Mouse (Mus musculus) urinary bladder, postnatal 36 days (tissue): ENCODE measurements at regions not wholly inside any gene's neighbourhood (a gene's known extent, or its start where the extent isn't known, plus 50 kb on each side); places are given as distances from the start of the nearest gene placed in this dataset.
A peak's percentile ranks its signal among the peaks of the same experiment; 100 is the strongest.

Source experiments
- DNase-seq, 2 experiments: peaks; one replicate each; pipeline ENCODE4 v3.0.0; 2022; ENCODE audit warnings: low spot score in 2 of 2, mixed read lengths in 1 of 2

GRCm38 (mm10) chr12:28380203-28380602, 172.0 kb downstream of the Dcdc2c start:
- DNase-seq, result no peak

DNA sequence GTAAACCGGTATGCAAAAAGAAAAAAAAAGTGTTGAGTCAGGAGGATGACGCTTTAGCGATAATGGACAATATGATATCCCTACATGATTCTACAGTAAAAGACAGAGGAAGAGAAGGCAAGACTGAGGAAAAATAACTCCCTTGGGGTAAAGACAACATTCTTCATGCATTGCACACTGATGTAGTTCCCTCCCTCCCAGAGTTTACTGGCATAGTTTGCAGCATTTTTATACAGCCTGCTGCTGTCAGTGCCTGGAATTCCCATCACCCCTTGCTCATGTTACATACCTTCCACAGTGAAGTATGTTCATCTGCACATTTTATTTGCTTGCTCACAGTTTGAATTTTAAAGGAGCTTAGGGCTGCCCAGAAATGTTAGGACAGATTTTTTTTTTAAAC, 174.2 kb downstream of the Dcdc2c start:
- no peak for DNase-seq

GRCm38 (mm10) chr12:28377373-28377772, 174.8 kb downstream of the Dcdc2c start:
- no peak for DNase-seq

DNA sequence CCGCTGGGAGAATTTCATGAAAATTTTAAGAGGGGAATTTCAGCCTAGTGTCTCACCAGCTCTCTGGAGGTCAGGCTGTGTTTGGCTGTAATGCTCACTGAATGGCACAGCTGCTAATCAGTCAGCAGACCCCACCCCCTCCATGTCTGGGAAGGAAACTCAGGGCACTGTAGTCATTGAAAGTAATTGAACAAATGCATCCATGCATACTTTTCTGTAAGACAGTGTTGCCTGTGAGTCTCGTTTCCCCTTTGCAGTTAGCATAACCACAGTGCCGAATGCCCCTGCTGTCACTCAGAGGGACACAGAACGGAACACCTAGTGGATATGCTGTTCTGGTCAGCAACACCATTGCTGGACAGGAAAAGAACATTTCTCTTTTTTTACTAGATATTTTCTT, 175.4 kb downstream of the Dcdc2c start:
- DNase-seq, result no peak

DNA sequence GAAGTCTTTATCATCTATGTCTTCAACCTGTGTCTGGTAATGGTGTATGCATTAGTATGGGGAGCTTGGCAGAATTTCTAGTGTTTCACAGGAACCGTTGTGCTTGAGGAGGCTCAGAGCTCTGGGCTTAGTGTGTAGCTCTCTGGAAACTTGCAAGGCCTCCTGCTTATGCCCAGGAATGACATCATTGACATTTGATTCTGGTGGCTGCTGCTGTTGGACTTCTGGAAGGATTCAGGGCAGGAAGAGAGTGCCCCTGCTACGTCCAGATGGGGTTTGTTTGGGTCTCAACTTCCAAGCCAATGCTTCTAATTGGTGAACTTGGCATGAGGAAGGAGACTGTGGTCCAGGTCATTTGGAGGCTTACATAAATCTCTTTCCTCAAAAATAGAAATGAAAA, 186.9 kb downstream of the Dcdc2c start:
- no peak for DNase-seq

GRCm38 (mm10) chr12:28358737-28359333, 193.4 kb downstream of the Dcdc2c start:
- DNase-seq, result no peak

- no peak for DNase-seq
Observed at GRCm38 (mm10) chr12:28357764-28358163, 194.4 kb downstream of the Dcdc2c start.

DNA sequence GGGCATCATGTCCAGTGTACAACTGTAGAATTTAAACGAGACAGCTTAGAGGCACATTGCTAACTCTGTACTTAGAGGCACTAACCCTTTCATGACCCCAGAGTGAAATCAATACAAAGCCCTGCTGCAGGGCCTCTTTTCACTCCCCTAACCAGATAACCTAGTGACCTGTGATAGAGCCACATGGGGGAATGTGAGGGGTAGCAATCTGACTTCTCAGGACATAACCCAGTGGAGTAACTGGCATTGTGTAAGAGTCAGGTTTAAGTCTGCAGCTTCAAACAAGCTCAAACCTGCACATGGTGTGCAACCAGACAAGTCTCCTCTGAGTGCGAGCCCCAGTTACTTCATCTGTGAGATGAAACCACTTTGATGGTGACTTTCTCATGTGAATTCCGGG, 199.1 kb downstream of the Dcdc2c start:
- DNase-seq, result peak; percentile 11 to 16

- no peak for DNase-seq
Observed at GRCm38 (mm10) chr12:28352571-28352970, 199.6 kb downstream of the Dcdc2c start.

GRCm38 (mm10) chr12:28342735-28343134, 209.5 kb downstream of the Dcdc2c start:
- no peak for DNase-seq

- DNase-seq, result no peak
Observed at GRCm38 (mm10) chr12:28332591-28332990, 219.6 kb downstream of the Dcdc2c start.

DNA sequence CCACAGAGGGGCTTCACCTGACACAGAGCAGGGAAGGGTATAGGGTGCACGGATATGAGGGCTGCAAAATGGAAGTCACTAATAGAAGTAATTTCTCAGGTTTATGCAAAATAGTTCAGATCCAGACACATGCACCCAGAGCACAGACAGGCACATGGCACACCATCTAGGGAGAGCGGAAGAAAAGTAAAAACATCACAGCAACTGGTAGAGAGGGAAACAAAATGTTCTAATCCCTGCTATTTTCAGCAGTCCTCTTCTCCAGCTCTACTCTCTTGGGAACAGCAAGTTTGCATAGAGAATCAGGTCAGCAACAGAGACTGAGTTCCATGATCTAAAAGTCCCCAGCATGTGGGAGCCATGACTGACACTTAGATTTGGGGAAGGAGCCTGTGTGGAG, 220.4 kb downstream of the Dcdc2c start:
- DNase-seq, result no peak

DNA sequence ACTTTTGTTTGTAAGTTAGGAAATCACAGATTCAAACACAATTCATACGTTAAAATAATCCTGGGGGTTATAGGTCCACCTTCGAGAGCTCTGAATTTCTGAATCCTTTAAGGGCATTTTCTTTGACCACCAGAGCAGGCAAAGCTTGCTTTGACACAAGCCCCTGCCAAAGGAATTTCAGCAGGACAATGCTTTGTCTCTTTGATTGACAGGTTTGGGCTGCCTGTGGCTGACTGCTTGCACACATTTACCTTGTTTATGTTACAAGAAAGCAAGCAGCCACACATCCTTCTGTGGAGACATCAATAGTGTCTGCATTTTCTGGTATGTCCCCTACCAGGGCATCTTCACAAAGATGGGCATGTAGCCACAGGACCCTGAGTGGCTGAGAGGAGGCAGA, 228.5 kb downstream of the Dcdc2c start:
- no peak for DNase-seq

DNA sequence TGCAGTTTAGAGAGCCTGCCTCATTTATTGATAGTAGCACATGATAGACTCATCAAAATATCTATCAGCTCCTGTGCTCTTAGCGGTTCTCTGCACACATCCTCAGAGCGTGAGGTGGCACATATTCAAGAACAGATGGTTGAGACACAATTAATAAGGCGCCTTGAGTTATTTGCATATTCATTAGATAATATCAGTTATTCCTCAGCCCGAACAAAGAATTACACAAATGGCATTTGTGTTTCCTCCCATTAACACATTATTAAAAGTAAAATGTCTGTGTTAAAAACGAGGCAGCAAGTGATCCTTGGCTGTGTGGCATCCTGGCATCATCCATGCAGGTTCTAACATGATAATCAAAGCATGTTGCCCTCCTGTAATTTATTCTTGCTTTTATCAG, 243.0 kb downstream of the Dcdc2c start:
- DNase-seq, result no peak

GRCm38 (mm10) chr12:28302038-28302581, 250.1 kb downstream of the Dcdc2c start:
- DNase-seq, result no peak

DNA sequence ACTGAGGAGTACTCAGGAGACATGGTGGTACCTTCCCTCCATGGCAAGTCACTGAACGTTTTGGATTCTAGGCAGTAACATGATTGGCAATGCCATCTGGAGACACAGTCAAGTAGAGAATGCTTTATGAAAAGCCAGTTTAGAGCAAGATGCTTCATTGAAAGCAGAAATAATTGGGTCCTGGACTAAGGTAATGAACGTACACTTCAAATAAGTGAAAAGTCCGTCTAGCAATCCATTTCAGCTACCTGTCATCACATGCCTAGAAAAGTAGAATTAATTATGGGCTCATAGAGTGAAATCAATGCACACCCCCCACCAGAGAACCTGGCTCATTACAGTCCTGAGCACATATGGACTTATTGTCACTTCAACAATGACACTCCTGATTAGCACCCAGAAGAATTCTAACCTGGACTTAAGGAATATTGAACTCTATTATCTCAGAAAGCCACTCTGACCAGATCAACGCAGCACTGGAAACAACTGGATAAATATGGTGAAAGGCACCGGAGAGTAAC, 263.8 kb downstream of the Dcdc2c start:
- DNase-seq, result no peak

GRCm38 (mm10) chr12:28255524-28255923, 296.7 kb downstream of the Dcdc2c start:
- no peak for DNase-seq

- no peak for DNase-seq
Observed at GRCm38 (mm10) chr12:28250526-28250925, 301.7 kb downstream of the Dcdc2c start.

DNA sequence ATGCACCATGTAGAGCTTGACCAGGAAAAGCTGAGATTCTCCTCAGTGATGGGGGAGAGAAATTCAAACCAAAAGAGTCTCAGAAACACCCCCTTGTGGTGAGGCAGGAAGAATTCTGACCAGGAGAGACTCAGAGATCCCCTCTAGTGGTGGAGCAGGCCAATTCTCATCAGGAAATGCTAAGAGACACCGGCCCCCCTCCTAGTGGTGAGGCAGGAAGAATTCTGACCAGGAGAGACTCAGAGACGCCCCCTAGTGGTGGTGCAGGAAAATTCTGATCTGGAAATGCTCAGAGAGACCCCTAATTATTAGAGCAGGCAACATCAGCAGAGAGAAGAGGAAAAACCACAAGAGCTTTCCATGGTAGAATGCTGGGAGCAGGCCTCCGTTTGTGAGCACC, 303.4 kb downstream of the Dcdc2c start:
- peak; percentile 8 to 12 for DNase-seq

- DNase-seq, result no peak
Observed at GRCm38 (mm10) chr12:28248287-28248686, 303.9 kb downstream of the Dcdc2c start.

DNA sequence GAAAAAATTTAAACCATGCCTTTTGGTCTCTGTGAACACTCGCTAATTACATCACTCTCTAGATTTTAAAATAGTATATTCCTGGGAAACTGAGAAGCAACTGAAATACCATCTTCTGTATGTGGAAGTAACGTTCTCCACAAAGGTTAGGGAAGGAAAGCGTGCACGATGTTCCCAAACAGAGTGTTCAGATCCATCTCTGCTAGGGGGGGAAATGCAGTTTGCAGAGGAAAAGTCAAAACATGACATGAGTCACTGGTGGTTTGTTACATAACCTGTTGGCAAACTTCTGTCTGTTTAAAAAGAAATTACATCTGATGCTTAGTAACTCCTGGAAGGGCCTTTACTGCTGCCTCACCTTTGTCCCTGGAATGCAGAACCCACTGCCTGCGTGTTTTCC, 314.2 kb downstream of the Dcdc2c start:
- no peak for DNase-seq

- no peak for DNase-seq
Observed at GRCm38 (mm10) chr12:28237041-28237440, 315.2 kb downstream of the Dcdc2c start.

DNA sequence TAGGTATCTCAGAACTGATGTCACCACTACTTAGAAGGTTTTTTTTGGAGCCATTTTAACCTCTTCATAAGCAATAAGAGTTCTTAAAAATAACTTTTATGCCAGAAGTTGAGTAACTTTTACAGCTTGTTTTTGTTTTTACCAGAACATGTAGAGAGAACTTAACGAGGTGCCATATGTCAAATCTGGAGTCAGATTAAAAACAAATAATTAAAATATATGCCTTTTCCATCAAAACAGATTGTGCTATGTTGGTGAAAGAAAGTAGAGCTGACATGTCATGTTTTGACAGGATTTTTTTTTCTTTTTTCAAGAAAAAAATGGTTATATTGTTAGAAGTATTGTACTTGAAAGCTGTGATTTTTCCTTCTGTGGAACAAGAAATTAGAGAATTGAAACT, 349.4 kb downstream of the Dcdc2c start:
- no peak for DNase-seq

DNA sequence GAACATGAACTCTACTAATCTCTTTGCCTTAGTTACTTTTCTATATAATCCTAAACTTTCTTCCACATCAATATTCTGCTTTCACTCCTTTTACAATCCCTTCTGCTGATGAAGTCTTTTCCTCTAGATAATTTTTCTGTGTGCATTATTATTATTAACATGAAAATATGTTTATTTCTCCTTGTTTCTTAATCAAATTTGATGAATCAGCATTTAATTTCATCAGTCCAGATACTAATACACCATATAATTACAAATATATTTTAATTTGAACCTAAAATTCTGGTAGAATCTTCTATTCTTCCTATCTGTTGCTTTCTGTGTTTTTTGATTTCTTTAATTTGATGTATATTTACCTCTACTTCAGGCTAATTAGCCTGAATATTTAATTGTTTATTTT, 365.5 kb downstream of the Dcdc2c start:
- DNase-seq, result no peak
